Mouse (Mus musculus) liver, postnatal 0 days (tissue): Measurements from ENCODE around the gene Nat9.

ENCODE experiments used
- CTCF ChIP-seq: sonication (generic); IDR thresholded peaks from 2 replicates; pipeline ENCODE4 v1.5.1; 2016; ENCODE audit warnings: antibody characterized with exemption, low read depth
- EP300 ChIP-seq: IDR thresholded peaks from 2 replicates; pipeline ENCODE4 v1.6.1; 2016; ENCODE audit warnings: antibody characterized with exemption, low read depth, mild to moderate bottlenecking

- TF ChIP-seq CTCF (no peak), EP300 (no peak)
These were observed 16.5 kb downstream of the Nat9 start for GRCm38 (mm10) chr11:115171125-115171524.
